ENCODE assay signal across 12 mouse cellular contexts in the genomic region with DNA sequence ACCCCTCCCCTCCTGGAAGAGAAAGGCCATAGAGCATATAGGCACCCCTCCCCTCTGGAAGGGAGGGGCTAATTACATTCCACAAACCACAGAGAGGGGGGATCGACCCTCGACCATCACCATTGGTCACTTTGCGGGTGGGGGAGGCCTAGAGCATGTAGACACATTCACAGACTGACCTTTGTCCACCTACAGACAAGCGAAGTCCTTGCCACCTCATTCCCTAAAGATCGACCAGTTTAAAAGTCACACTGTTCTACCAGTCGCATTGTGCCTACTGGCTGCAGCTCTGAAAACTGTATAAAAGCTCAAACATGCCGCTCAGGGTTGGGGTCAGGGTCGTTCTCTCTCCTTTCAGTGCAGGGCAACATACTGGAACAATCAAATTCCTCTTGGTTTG. TPM values are rescaled to one million over a fixed set of nuclear protein-coding genes. Genes with fewer than 3 reads are reported as not detected.
A peak's percentile ranks its signal among the peaks of the same experiment; 100 is the strongest.
DNase-seq lines count a peak whose midpoint lies in the region; ATAC-seq and TF ChIP-seq lines count a peak whose summit lies in the region.
"Had no signal": no experiment of that assay in that cellular context is flagged by ENCODE, and none has a peak within 500 bp of the region (broad histone marks: within the 10 kb centered on the region; RNA-seq: fewer than 3 reads in every experiment).

No protein-coding gene starts in this region.

- peaks cover 15% of the 10 kb centered on the region for H3K4me1 ChIP-seq in spleen, adult 2 months (ENCODE audit: control insufficient read depth, insufficient read depth, insufficient read length)
- H3K4me1 ChIP-seq in liver, embryonic 12.5 days: no peaks in the 10 kb centered on the region
- H3K4me1 ChIP-seq in forebrain, embryonic 14.5 days (ENCODE audit: control insufficient read depth, insufficient read depth, low read length): no peaks in the 10 kb centered on the region
- H3K4me1 ChIP-seq: heart, embryonic 15.5 days; stomach, embryonic 15.5 days had no signal

- H3K36me3 ChIP-seq in spleen, adult 2 months (ENCODE audit: control insufficient read depth, insufficient read depth, low read length): peaks cover 8% of the 10 kb centered on the region; the same call in 1 of the 2 replicates
- H3K36me3 ChIP-seq in liver, embryonic 12.5 days: peaks cover 29% of the 10 kb centered on the region
- H3K36me3 ChIP-seq in forebrain, embryonic 14.5 days (ENCODE audit: control insufficient read depth, insufficient read depth, low read length): peaks cover 6% of the 10 kb centered on the region; the same call in 1 of the 2 replicates
- H3K36me3 ChIP-seq: stomach, embryonic 15.5 days had no signal

- TF ChIP-seq POLR2A in spleen, adult 2 months (IDR thresholded peaks at IDR 0.05; ENCODE audit: low read depth, low read length): no peak

- H3K9me3 ChIP-seq in liver, embryonic 12.5 days (replicated peaks): no peaks in the 10 kb centered on the region
- H3K9me3 ChIP-seq in forebrain, embryonic 14.5 days (replicated peaks; ENCODE audit: control insufficient read depth, low read length): no peaks in the 10 kb centered on the region
- H3K9me3 ChIP-seq: heart, embryonic 15.5 days; stomach, embryonic 15.5 days had no signal

- peak; percentile 83 for ATAC-seq in liver, embryonic 12.5 days
- ATAC-seq in forebrain, embryonic 14.5 days: no peak
- ATAC-seq: hindbrain, postnatal 0 days had no signal

- TF ChIP-seq CTCF in spleen, adult 2 months (IDR thresholded peaks at IDR 0.05; ENCODE audit: extremely low read depth, insufficient read depth, insufficient read length, insufficient replicate concordance): no peak

- H3K4me3 ChIP-seq in spleen, adult 2 months (ENCODE audit: extremely low read depth, insufficient read depth, insufficient read length): no peak overlapping the region
- H3K4me3 ChIP-seq in liver, embryonic 12.5 days: no peak overlapping the region
- no peak overlapping the region for H3K4me3 ChIP-seq in forebrain, embryonic 14.5 days (ENCODE audit: low read depth, low read length)
- H3K4me3 ChIP-seq: heart, embryonic 15.5 days; stomach, embryonic 15.5 days had no signal

- peak overlapping the region; percentile 2; the same call in 1 of the 2 replicates for H3K27ac ChIP-seq in spleen, adult 2 months (ENCODE audit: insufficient read depth, low read length)
- H3K27ac ChIP-seq in liver, embryonic 12.5 days: peak overlapping the region; percentile 54; the same call in 1 of the 2 replicates
- no peak overlapping the region for H3K27ac ChIP-seq in forebrain, embryonic 14.5 days (ENCODE audit: low read depth, low read length)
- H3K27ac ChIP-seq: heart, embryonic 15.5 days; hindbrain, postnatal 0 days; stomach, embryonic 15.5 days had no signal

- H3K4me2 ChIP-seq in liver, embryonic 12.5 days: no peak overlapping the region
- H3K4me2 ChIP-seq in forebrain, embryonic 14.5 days (ENCODE audit: low read length): no peak overlapping the region
- H3K4me2 ChIP-seq: heart, embryonic 15.5 days; stomach, embryonic 15.5 days had no signal

- peak; percentile 81 for DNase-seq in heart, adult 11 months
- no peak for DNase-seq in heart, adult 9 months (ENCODE audit: low spot score in 2 of 2)
- DNase-seq in spleen, adult 2 months (ENCODE audit: low read depth in 1 of 2, low spot score in 2 of 2): no peak
- DNase-seq in spleen, postnatal 10 days (ENCODE audit: low spot score in 2 of 2): no peak
- DNase-seq in B cell, adult 2 months: no peak
- DNase-seq in cerebellum, postnatal 25 days: no peak
- DNase-seq in forebrain, embryonic 14.5 days (ENCODE audit: low spot score): no peak

- H3K9ac ChIP-seq in liver, embryonic 12.5 days: no peak overlapping the region
- H3K9ac ChIP-seq in forebrain, embryonic 14.5 days (ENCODE audit: low read length): no peak overlapping the region
- H3K9ac ChIP-seq: heart, embryonic 15.5 days; stomach, embryonic 15.5 days had no signal

- H3K27me3 ChIP-seq in spleen, adult 2 months (ENCODE audit: control insufficient read depth, insufficient read depth, low read length): no peaks in the 10 kb centered on the region
- no peaks in the 10 kb centered on the region for H3K27me3 ChIP-seq in liver, embryonic 12.5 days (replicated peaks)
- H3K27me3 ChIP-seq in forebrain, embryonic 14.5 days (replicated peaks; ENCODE audit: control insufficient read depth, insufficient read depth, low read length): no peaks in the 10 kb centered on the region
- H3K27me3 ChIP-seq: heart, embryonic 15.5 days; stomach, embryonic 15.5 days had no signal

- WGBS in spleen, adult 2 months: 86% methylated on average over 8 of the region's 8 CpGs
- WGBS in liver, embryonic 12.5 days (ENCODE audit: insufficient replicate concordance): 58% methylated on average over 8 of the region's 8 CpGs
- 77% methylated on average over 8 of the region's 8 CpGs for WGBS in forebrain, embryonic 14.5 days

RNA-seq across cellular contexts. Expression of a gene that starts 15.7 kb away (rescaled TPM):
- polyA plus RNA-seq in spleen, adult 2 months (2012; rRNA removed): 24.7 and 30.2 TPM in 2 replicates
- 33.4 and 35.0 TPM in 2 replicates for polyA plus RNA-seq in liver, embryonic 12.5 days (2016; fragmentation: Nextera tagmentation; extraction: Ambion mirVana)
- 18.5 and 20.6 TPM in 2 replicates for polyA plus RNA-seq in forebrain, embryonic 14.5 days (2014; fragmentation: Nextera tagmentation; extraction: Ambion mirVana)

RNA-seq across cellular contexts. Expression of a gene that starts 36.6 kb away (rescaled TPM):
- 12.9 and 20.8 TPM in 2 replicates for polyA plus RNA-seq in spleen, adult 2 months (2012; rRNA removed)
- polyA plus RNA-seq in liver, embryonic 12.5 days (2016; fragmentation: Nextera tagmentation; extraction: Ambion mirVana): 0.43 and 0.97 TPM in 2 replicates
- polyA plus RNA-seq in forebrain, embryonic 14.5 days (2014; fragmentation: Nextera tagmentation; extraction: Ambion mirVana): 0.24 and 0.31 TPM in 2 replicates
- polyA plus RNA-seq: activated CD4-positive, CD25-positive, alpha-beta regulatory T cell, adult 4 months had no signal

RNA-seq across cellular contexts. Expression of a gene that starts 39.0 kb away (rescaled TPM):
- polyA plus RNA-seq in spleen, adult 2 months (2012; rRNA removed): 0.83 TPM in 2 replicates
- polyA plus RNA-seq in liver, embryonic 12.5 days (2016; fragmentation: Nextera tagmentation; extraction: Ambion mirVana): 2.9 and 3.1 TPM in 2 replicates
- polyA plus RNA-seq in forebrain, embryonic 14.5 days (2014; fragmentation: Nextera tagmentation; extraction: Ambion mirVana): 8.3 and 8.4 TPM in 2 replicates
